Mouse (Mus musculus): Measurements from ENCODE around the gene Ube3b. TPM values are rescaled to one million over a fixed set of nuclear protein-coding genes. Genes with fewer than 3 reads are reported as not detected.

Ube3b gene
- total RNA-seq, 2 experiments from 2014 or later, result 17.3 to 39.5 TPM

GRCm38 (mm10) chr5:114418541-114418940, 38.1 kb downstream of the Ube3b start:
- no peak; the same call in 1 of the 2 replicates for ATAC-seq (replicated peaks; ENCODE audit: low FRiP score, low TSS enrichment, poor library complexity, severe bottlenecking)

GRCm38 (mm10) chr5:114421561-114422298, 41.3 kb downstream of the Ube3b start:
- no peak for ATAC-seq (replicated peaks; ENCODE audit: low FRiP score, low TSS enrichment, poor library complexity, severe bottlenecking)

GRCm38 (mm10) chr5:114422591-114422990, 42.2 kb downstream of the Ube3b start:
- no peak for ATAC-seq (replicated peaks; ENCODE audit: low FRiP score, low TSS enrichment, poor library complexity, severe bottlenecking)

- no peak for ATAC-seq (replicated peaks; ENCODE audit: low FRiP score, low TSS enrichment, poor library complexity, severe bottlenecking)
Observed at GRCm38 (mm10) chr5:114423961-114424360, 43.6 kb downstream of the Ube3b start.

GRCm38 (mm10) chr5:114426732-114427131, 46.3 kb downstream of the Ube3b start:
- no peak for ATAC-seq (replicated peaks; ENCODE audit: low FRiP score, low TSS enrichment, poor library complexity, severe bottlenecking)

- no peak for ATAC-seq (replicated peaks; ENCODE audit: low FRiP score, low TSS enrichment, poor library complexity, severe bottlenecking)
Observed at GRCm38 (mm10) chr5:114428621-114429020, 48.2 kb downstream of the Ube3b start.

GRCm38 (mm10) chr5:114429781-114430180, 49.4 kb downstream of the Ube3b start:
- no peak for ATAC-seq (replicated peaks; ENCODE audit: low FRiP score, low TSS enrichment, poor library complexity, severe bottlenecking)

- no peak for ATAC-seq (replicated peaks; ENCODE audit: low FRiP score, low TSS enrichment, poor library complexity, severe bottlenecking)
Observed at GRCm38 (mm10) chr5:114434359-114434758, 54.0 kb downstream of the Ube3b start.

GRCm38 (mm10) chr5:114435588-114435987, 55.2 kb downstream of the Ube3b start:
- no peak for ATAC-seq (replicated peaks; ENCODE audit: low FRiP score, low TSS enrichment, poor library complexity, severe bottlenecking)

- ATAC-seq (replicated peaks; ENCODE audit: low FRiP score, low TSS enrichment, poor library complexity, severe bottlenecking), result peak; percentile 98
Observed at GRCm38 (mm10) chr5:114443566-114444367, 63.4 kb downstream of the Ube3b start, which contains the start of the genes Mmab and Mvk. TSS of gene Mmab (minus strand) at chr5:114444060. TSS of gene Mvk (plus strand) at chr5:114444269.

GRCm38 (mm10) chr5:114444368-114444692, 63.9 kb downstream of the Ube3b start:
- no peak for ATAC-seq (replicated peaks; ENCODE audit: low FRiP score, low TSS enrichment, poor library complexity, severe bottlenecking)

- ATAC-seq (replicated peaks; ENCODE audit: low FRiP score, low TSS enrichment, poor library complexity, severe bottlenecking), result no peak
Observed at GRCm38 (mm10) chr5:114449011-114449410, 68.6 kb downstream of the Ube3b start.

- ATAC-seq (replicated peaks; ENCODE audit: low FRiP score, low TSS enrichment, poor library complexity, severe bottlenecking), result no peak
Observed at GRCm38 (mm10) chr5:114456287-114456686, 75.9 kb downstream of the Ube3b start.

- ATAC-seq (replicated peaks; ENCODE audit: low FRiP score, low TSS enrichment, poor library complexity, severe bottlenecking), result no peak
Observed at GRCm38 (mm10) chr5:114456995-114457605, 76.7 kb downstream of the Ube3b start.

GRCm38 (mm10) chr5:114461238-114461637, 80.8 kb downstream of the Ube3b start:
- peak; percentile 83 for ATAC-seq (replicated peaks; ENCODE audit: low FRiP score, low TSS enrichment, poor library complexity, severe bottlenecking)

GRCm38 (mm10) chr5:114462067-114463040, 81.9 kb downstream of the Ube3b start:
- ATAC-seq (replicated peaks; ENCODE audit: low FRiP score, low TSS enrichment, poor library complexity, severe bottlenecking), result no peak

- no peak for ATAC-seq (replicated peaks; ENCODE audit: low FRiP score, low TSS enrichment, poor library complexity, severe bottlenecking)
Observed at GRCm38 (mm10) chr5:114464561-114464960, 84.2 kb downstream of the Ube3b start.

GRCm38 (mm10) chr5:114465641-114466040, 85.2 kb downstream of the Ube3b start:
- ATAC-seq (replicated peaks; ENCODE audit: low FRiP score, low TSS enrichment, poor library complexity, severe bottlenecking), result no peak

GRCm38 (mm10) chr5:114467019-114467418, 86.6 kb downstream of the Ube3b start:
- no peak for ATAC-seq (replicated peaks; ENCODE audit: low FRiP score, low TSS enrichment, poor library complexity, severe bottlenecking)
